Comparison of ENCODE assay signal across 8 mouse cellular contexts in the genomic region with DNA sequence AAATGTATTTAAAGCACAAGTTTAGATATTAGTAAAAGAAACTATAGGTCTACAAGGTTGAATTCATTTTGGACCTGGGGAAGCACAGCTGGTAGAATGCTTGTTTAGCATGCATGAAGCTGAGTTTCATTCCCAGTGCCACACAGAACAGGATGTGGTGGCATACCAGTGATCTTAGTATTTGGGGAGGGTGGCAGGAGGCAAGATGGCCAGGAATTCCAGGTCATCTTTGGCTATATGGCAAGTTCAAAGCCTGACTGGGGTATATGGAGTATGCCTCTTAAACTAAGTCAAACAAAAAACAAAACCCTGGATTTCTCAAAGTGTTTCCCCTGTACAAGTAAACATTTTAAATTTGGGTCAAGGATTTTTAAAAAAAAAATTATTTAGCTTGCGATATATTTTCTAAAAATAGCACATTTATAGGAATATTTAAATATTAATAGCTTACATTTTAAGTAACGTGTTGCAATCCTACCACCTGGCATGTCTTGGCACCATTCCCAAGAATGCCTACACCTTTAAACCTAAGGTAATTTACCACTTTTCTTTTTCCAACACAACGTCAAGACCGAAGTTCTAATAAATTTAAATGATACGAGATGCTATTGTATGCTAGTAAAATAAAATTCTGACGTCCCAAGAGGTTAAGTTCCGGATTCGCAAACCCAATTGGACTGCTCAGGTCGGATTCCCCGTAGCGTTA. TPM values are rescaled to one million over a fixed set of nuclear protein-coding genes. Genes with fewer than 3 reads are reported as not detected.
DNase-seq lines count a peak whose midpoint lies in the region; ATAC-seq and TF ChIP-seq lines count a peak whose summit lies in the region.

No protein-coding gene starts in this region.

- H3K4me2 ChIP-seq in heart, embryonic 14.5 days (ENCODE audit: low read length) = peak overlapping the region; percentile 81
- peak overlapping the region; percentile 85 for H3K4me2 ChIP-seq in CH12.LX (ENCODE audit: insufficient read depth, low read depth, poor library complexity, severe bottlenecking)
- H3K4me2 ChIP-seq in embryonic facial prominence, embryonic 11.5 days (ENCODE audit: low read depth, low read length) = peak overlapping the region; percentile 73
- peak overlapping the region; percentile 72 for H3K4me2 ChIP-seq in midbrain, postnatal 0 days (ENCODE audit: low read depth, low read length, poor library complexity, severe bottlenecking)

- no peaks in the 10 kb centered on the region for H3K36me3 ChIP-seq in heart, embryonic 14.5 days (ENCODE audit: control insufficient read depth, insufficient read depth, low read length)
- H3K36me3 ChIP-seq in CH12.LX (replicated peaks in 1 of 2; ENCODE audit: control insufficient read depth in 1 of 2, insufficient read depth in 1 of 2, low read length in 1 of 2) = peaks cover under 1 to 5% of the 10 kb centered on the region in 2 experiments
- H3K36me3 ChIP-seq in embryonic facial prominence, embryonic 11.5 days (replicated peaks; ENCODE audit: control insufficient read depth, insufficient read depth, low read depth, low read length) = no peaks in the 10 kb centered on the region
- H3K36me3 ChIP-seq in midbrain, postnatal 0 days (ENCODE audit: insufficient read depth, low read length) = no peaks in the 10 kb centered on the region

- no peak for TF ChIP-seq POLR2A in CH12.LX (IDR thresholded peaks at IDR 0.05; ENCODE audit: low read depth, low read length)

- TF ChIP-seq RAD21 in CH12.LX (IDR thresholded peaks at IDR 0.05; ENCODE audit: low read depth, low read length) = no peak

- dilution Hi-C loops in CH12.LX (cut with MboI; ENCODE audit: extremely low pct_ligation_motif_present, extremely low pct_unique_long_range_greater_than_20kb, low sequenced_read_pairs) = no loop called here

- no peak for TF ChIP-seq CTCF in CH12.LX (conservative IDR thresholded peaks at IDR 0.05 in 1 of 2, IDR thresholded peaks at IDR 0.05 in 1 of 2; ENCODE audit: low read depth in 2 of 2, low read length in 2 of 2)
- TF ChIP-seq CTCF in midbrain, postnatal 0 days (IDR thresholded peaks at IDR 0.05) = no peak

- H3K9me3 ChIP-seq in heart, embryonic 14.5 days (ENCODE audit: control insufficient read depth, low read length) = peaks cover 14% of the 10 kb centered on the region
- no peaks in the 10 kb centered on the region for H3K9me3 ChIP-seq in CH12.LX (replicated peaks; ENCODE audit: low read length)
- no peaks in the 10 kb centered on the region for H3K9me3 ChIP-seq in embryonic facial prominence, embryonic 11.5 days (replicated peaks; ENCODE audit: control insufficient read depth, low read length)
- no peaks in the 10 kb centered on the region for H3K9me3 ChIP-seq in midbrain, postnatal 0 days (ENCODE audit: low read length)

- peak overlapping the region; percentile 85 to 99; a peak in 3 of 4 replicates for H3K4me3 ChIP-seq in heart, embryonic 14.5 days (ENCODE audit: control insufficient read depth in 1 of 2, insufficient read depth in 1 of 2, low read depth in 1 of 2, low read length in 2 of 2)
- peak overlapping the region; percentile 55 to 97 (median 69) for H3K4me3 ChIP-seq in CH12.LX (replicated peaks in 1 of 3; ENCODE audit: low read depth in 2 of 3, low read length in 2 of 3, poor library complexity in 1 of 3)
- peak overlapping the region; percentile 92 for H3K4me3 ChIP-seq in embryonic facial prominence, embryonic 11.5 days (ENCODE audit: low read depth, low read length)
- H3K4me3 ChIP-seq in midbrain, postnatal 0 days (ENCODE audit: low read depth, low read length) = peak overlapping the region; percentile 88

- peak overlapping the region; percentile 98 to 99; a peak in 3 of 4 replicates for H3K27ac ChIP-seq in heart, embryonic 14.5 days (replicated peaks in 1 of 2; ENCODE audit: control insufficient read depth in 1 of 2, insufficient read depth in 1 of 2, low read depth in 2 of 2, low read length in 2 of 2)
- no peak overlapping the region for H3K27ac ChIP-seq in CH12.LX (ENCODE audit: insufficient read depth, low read depth)
- no peak overlapping the region for H3K27ac ChIP-seq in embryonic facial prominence, embryonic 11.5 days (replicated peaks; ENCODE audit: low read depth, low read length)
- peak overlapping the region; percentile 91 for H3K27ac ChIP-seq in midbrain, postnatal 0 days (ENCODE audit: low read depth, low read length)

- in situ Hi-C loops in CH12.LX (cut with MboI; ENCODE audit: low pct_ligation_motif_present, low pct_unique_long_range_greater_than_20kb, low sequenced_read_pairs) = no loop called here

- no peak for ATAC-seq in heart, embryonic 14.5 days (ENCODE audit: insufficient number of reproducible peaks, insufficient read depth, low FRiP score, low read depth)
- ATAC-seq in embryonic facial prominence, embryonic 11.5 days (replicated peaks; ENCODE audit: insufficient number of reproducible peaks, low FRiP score, low TSS enrichment, low read depth) = no peak
- ATAC-seq in midbrain, postnatal 0 days (ENCODE audit: low FRiP score) = no peak

- H3K79me2 ChIP-seq in CH12.LX (replicated peaks; ENCODE audit: control insufficient read depth, extremely low read depth, insufficient read depth, poor library complexity, severe bottlenecking) = peaks cover 36% of the 10 kb centered on the region

- peak overlapping the region; percentile 82 for H3K9ac ChIP-seq in heart, embryonic 14.5 days (ENCODE audit: low read length)
- H3K9ac ChIP-seq in CH12.LX (ENCODE audit: insufficient read depth, low read depth) = peak overlapping the region; percentile 75
- peak overlapping the region; percentile 73 for H3K9ac ChIP-seq in embryonic facial prominence, embryonic 11.5 days (replicated peaks; ENCODE audit: low read length)
- peak overlapping the region; percentile 84 for H3K9ac ChIP-seq in midbrain, postnatal 0 days (replicated peaks; ENCODE audit: low read length, poor library complexity, severe bottlenecking)

- WGBS in heart, embryonic 14.5 days = 8% methylated on average over 11 of the region's 11 CpGs
- WGBS in embryonic facial prominence, embryonic 11.5 days = 11% methylated on average over 11 of the region's 11 CpGs
- WGBS in midbrain, postnatal 0 days = 3% methylated on average over 11 of the region's 11 CpGs

- no peak for DNase-seq in heart, postnatal 10 days
- no peak for DNase-seq in CH12.LX (ENCODE audit: extremely low read depth)
- no peak for DNase-seq in embryonic facial prominence, embryonic 11.5 days (ENCODE audit: low spot score)
- peak; percentile 43 for DNase-seq in kidney, adult 9 months
- peak; percentile 38 for DNase-seq in midbrain, postnatal 0 days (ENCODE audit: low spot score)
- no peak for DNase-seq in B cell, adult 2 months
- DNase-seq in left cerebral cortex, adult 11 months (ENCODE audit: low spot score) = no peak

- no peaks in the 10 kb centered on the region for H3K27me3 ChIP-seq in heart, embryonic 14.5 days (ENCODE audit: control insufficient read depth, insufficient read depth, low read length)
- H3K27me3 ChIP-seq in CH12.LX (replicated peaks) = no peaks in the 10 kb centered on the region
- H3K27me3 ChIP-seq in embryonic facial prominence, embryonic 11.5 days (ENCODE audit: control insufficient read depth, insufficient read depth, low read length) = no peaks in the 10 kb centered on the region
- H3K27me3 ChIP-seq in midbrain, postnatal 0 days (ENCODE audit: insufficient read depth, low read length) = no peaks in the 10 kb centered on the region

- H3K4me1 ChIP-seq in heart, embryonic 14.5 days (ENCODE audit: control insufficient read depth in 2 of 2, insufficient read depth in 2 of 2, low read length in 2 of 2) = peaks cover under 1 to 8% of the 10 kb centered on the region in 2 experiments
- peaks cover 3 to 18% of the 10 kb centered on the region in 2 experiments for H3K4me1 ChIP-seq in CH12.LX (ENCODE audit: control insufficient read depth in 1 of 2, insufficient read depth in 2 of 2)
- no peaks in the 10 kb centered on the region for H3K4me1 ChIP-seq in embryonic facial prominence, embryonic 11.5 days (ENCODE audit: control insufficient read depth, insufficient read depth, low read length)
- H3K4me1 ChIP-seq in midbrain, postnatal 0 days (ENCODE audit: insufficient read depth, low read length) = peaks cover 7% of the 10 kb centered on the region; the same call in 1 of the 2 replicates

- TF ChIP-seq EP300 in CH12.LX (IDR thresholded peaks at IDR 0.05; ENCODE audit: low read length) = no peak

- intact Hi-C loops in heart, postnatal 10 days (cut with DNase I) = loop anchor here (5.0 kb wide), 1 partner anchor 341 kb away; no protein-coding TSS in a partner anchor

TF ChIP-seq in CH12.LX, 34 proteins besides CTCF, POLR2A, EP300 and RAD21:
- TF ChIP-seq CHD1 (IDR thresholded peaks at IDR 0.05; ENCODE audit: low read depth, low read length) (no peak), UBTF (IDR thresholded peaks at IDR 0.05; ENCODE audit: low read depth, low read length) (no peak), RCOR1 (conservative IDR thresholded peaks at IDR 0.05; ENCODE audit: low read depth, low read length) (no peak), ZKSCAN1 (IDR thresholded peaks at IDR 0.05; ENCODE audit: borderline replicate concordance, low read depth, low read length) (no peak), ETS1 (conservative IDR thresholded peaks at IDR 0.05; ENCODE audit: low read depth, low read length) (no peak), SMC3 (IDR thresholded peaks at IDR 0.05; ENCODE audit: low read depth, low read length) (no peak), MAZ (IDR thresholded peaks at IDR 0.05; ENCODE audit: low read depth, low read length) (no peak), USF1 (IDR thresholded peaks at IDR 0.05; ENCODE audit: low read depth, low read length) (no peak), IRF4 (IDR thresholded peaks at IDR 0.05; ENCODE audit: low read depth, low read length) (no peak), MAX (IDR thresholded peaks at IDR 0.05; ENCODE audit: low read length) (no peak), USF2 (conservative IDR thresholded peaks at IDR 0.05; ENCODE audit: low read depth, low read length) (no peak), TCF12 (IDR thresholded peaks at IDR 0.05; ENCODE audit: low read depth, low read length) (no peak), POLR2AphosphoS2 (IDR thresholded peaks at IDR 0.05; ENCODE audit: low read depth, low read length) (no peak), MAFK (IDR thresholded peaks at IDR 0.05; ENCODE audit: insufficient replicate concordance, low read length) (no peak), ZNF384 (IDR thresholded peaks at IDR 0.05; ENCODE audit: low read depth, low read length) (no peak)

RNA-seq across cellular contexts. Expression of gene Otud4, which starts 1.3 kb away (rescaled TPM):
- polyA plus RNA-seq in heart, embryonic 14.5 days (2014; fragmentation: Nextera tagmentation; extraction: Ambion mirVana) = 27.4 and 28.1 TPM in 2 replicates
- total RNA-seq in heart, postnatal 10 days (2021) = 10 to 100 TPM; 40.5 to 49.8 TPM
- total RNA-seq in CH12.LX (2012; rRNA removed) (22.8 and 29.0 TPM in 2 replicates), CH12.LX (2014; rRNA removed) (44.6 and 51.3 TPM in 2 replicates)
- 42.3 and 43.9 TPM in 2 replicates for polyA plus RNA-seq in CH12.LX (2012; ENCODE audit: insufficient read length, low read depth)
- 19.5 and 22.9 TPM in 2 replicates for polyA plus RNA-seq in embryonic facial prominence, embryonic 11.5 days (2014; fragmentation: Nextera tagmentation; extraction: Ambion mirVana)
- 24.3 and 35.3 TPM in 2 replicates for total RNA-seq in midbrain, postnatal 0 days (2014; rRNA removed)
- polyA plus RNA-seq in midbrain, postnatal 0 days (2015; fragmentation: Nextera tagmentation; extraction: Ambion mirVana) = 5.5 and 6.4 TPM in 2 replicates

Comparison
In these comparisons a context has a peak if more than half of its experiments do, and no peak if none do; other contexts are left out.
1. H3K27ac ChIP-seq: peak in heart, embryonic 14.5 days (2 of 2) and midbrain, postnatal 0 days (single experiment); none in CH12.LX (single experiment) and embryonic facial prominence, embryonic 11.5 days (single experiment).
2. DNase-seq: peak in kidney, adult 9 months (single experiment) and midbrain, postnatal 0 days (single experiment); none in heart, postnatal 10 days (0 of 2), CH12.LX (single experiment), embryonic facial prominence, embryonic 11.5 days (single experiment), B cell, adult 2 months (0 of 2) and left cerebral cortex, adult 11 months (single experiment).
3. Peak in every context shown above with its lines, with median percentiles within 50 percentile points of each other: H3K4me2 ChIP-seq, H3K4me3 ChIP-seq and H3K9ac ChIP-seq.